Mouse (Mus musculus) heart, adult 9 months (tissue): Measurements from ENCODE around the gene Gm45716.

ENCODE experiments used
- DNase-seq, 2 experiments: peaks; one replicate each; pipeline ENCODE4 v3.0.0; 2022; ENCODE audit warnings: low spot score in 2 of 2

Gene Gm45716

GRCm38 (mm10) chr11:90187441-90187840, at the start of gene Gm45716:
Gm45716 (plus strand) TSS chr11:90187683.
- no peak for DNase-seq

DNA sequence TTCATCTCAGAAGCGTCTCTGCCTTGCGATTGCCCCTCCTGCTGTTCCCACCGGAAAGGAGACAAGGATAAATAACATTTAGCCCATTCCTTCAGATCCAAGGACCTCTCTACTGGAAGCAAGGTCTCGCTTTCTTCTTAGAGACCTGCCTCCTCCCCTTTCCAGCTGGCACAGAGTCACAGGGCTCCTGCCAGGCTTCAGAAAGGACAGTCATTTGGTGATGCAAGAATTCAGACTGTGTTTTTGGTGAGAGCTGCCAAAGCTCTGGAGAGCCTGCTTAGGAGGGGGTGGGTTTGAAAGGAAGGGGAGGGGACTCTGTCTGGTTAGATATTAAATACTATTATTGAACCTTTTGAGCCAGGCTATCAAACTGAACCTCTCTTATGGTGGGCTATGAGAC, 45.1 kb upstream of the Gm45716 start:
- DNase-seq, result peak; percentile 74 to 91

DNA sequence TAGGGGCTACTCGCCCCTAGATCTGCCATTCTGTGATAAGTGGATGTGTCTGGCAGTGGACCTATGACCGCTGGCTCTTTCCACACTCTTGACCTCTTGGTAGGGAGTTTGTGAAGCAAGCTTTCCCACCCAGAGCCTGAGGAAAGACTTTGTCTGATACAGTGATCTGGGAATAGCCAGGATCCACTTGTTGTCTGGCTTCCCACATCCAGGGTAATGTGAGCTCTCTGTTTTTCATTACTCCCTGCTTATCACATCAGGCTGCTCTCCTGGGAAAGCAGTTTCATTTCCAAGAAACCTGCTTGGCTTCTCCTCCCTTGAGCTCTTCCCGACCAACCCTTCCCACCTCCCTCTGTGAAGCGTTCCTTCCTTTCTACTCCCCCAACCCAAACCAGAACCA, 44.5 kb upstream of the Gm45716 start:
- peak; percentile 64 to 67 for DNase-seq

GRCm38 (mm10) chr11:90146086-90146860, 41.2 kb upstream of the Gm45716 start:
- DNase-seq, result peak in 1 of 2 experiments; percentile 57

GRCm38 (mm10) chr11:90155066-90155465, 32.4 kb upstream of the Gm45716 start:
- no peak for DNase-seq

- DNase-seq, result no peak
Observed at GRCm38 (mm10) chr11:90155466-90155865, 32.0 kb upstream of the Gm45716 start.

- no peak for DNase-seq
Observed at GRCm38 (mm10) chr11:90167771-90168170, 19.7 kb upstream of the Gm45716 start.

- DNase-seq, result no peak
Observed at GRCm38 (mm10) chr11:90168338-90169065, 19.0 kb upstream of the Gm45716 start.

- peak in 1 of 2 experiments; percentile 16 for DNase-seq
Observed at GRCm38 (mm10) chr11:90169200-90170013, 18.1 kb upstream of the Gm45716 start.

- peak in 1 of 2 experiments; percentile 47 for DNase-seq
Observed at GRCm38 (mm10) chr11:90170014-90170320, 17.5 kb upstream of the Gm45716 start.

GRCm38 (mm10) chr11:90172331-90172730, 15.2 kb upstream of the Gm45716 start:
- DNase-seq, result no peak

DNA sequence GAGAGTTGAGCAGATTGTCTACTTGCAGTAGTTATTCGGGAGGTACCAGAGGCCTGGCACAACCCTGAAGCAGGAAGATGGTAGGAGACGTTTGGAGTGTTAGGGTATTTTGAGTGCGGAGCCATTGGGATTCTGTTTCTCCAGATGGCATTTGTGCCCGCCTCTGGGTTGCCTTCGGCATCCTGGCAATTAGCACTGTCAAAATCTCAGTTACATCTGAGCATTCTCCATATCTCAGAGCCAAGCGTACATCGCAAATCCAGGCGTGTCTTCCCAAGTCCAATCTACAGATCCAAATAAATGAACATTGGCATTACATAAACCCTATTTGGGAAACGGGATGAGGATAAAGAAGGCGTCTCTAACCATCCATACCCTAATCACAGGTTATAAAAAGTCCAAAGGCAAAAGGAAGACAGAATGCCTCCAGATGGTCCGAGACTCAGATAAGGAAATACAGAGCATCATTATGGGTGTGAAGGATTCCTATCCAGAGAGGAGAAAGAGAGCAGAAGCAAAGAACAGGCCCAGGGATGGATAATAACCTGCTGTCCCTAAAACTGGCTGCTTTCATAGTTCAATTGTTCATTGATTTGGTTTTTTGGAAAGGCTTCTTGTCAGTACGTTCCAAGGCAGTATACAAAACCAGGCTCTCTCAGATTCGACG, 11.7 kb upstream of the Gm45716 start:
- DNase-seq, result no peak

GRCm38 (mm10) chr11:90177389-90177788, 10.1 kb upstream of the Gm45716 start:
- no peak for DNase-seq

DNA sequence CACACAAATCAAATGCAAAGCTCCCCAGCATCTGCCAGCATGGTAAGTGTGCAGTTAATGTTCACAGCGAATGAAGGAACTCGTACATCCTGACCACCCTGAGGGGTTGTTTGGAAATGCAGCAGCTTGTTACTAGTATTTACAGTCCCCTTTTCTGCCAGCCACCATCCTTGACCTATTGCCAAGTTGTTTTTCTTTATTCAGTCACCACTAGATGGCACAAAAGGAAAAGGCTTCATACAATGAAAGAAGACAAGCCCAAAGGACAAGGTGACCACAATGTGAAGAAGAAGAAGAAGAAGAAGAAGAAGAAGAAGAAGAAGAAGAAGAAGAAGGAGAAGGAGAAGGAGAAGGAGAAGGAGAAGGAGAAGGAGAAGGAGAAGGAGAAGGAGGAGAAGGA, 4.1 kb upstream of the Gm45716 start:
- DNase-seq, result peak; percentile 34 to 52

- DNase-seq, result peak; percentile 41 to 65
Observed at GRCm38 (mm10) chr11:90184756-90185155, 2.7 kb upstream of the Gm45716 start.

DNA sequence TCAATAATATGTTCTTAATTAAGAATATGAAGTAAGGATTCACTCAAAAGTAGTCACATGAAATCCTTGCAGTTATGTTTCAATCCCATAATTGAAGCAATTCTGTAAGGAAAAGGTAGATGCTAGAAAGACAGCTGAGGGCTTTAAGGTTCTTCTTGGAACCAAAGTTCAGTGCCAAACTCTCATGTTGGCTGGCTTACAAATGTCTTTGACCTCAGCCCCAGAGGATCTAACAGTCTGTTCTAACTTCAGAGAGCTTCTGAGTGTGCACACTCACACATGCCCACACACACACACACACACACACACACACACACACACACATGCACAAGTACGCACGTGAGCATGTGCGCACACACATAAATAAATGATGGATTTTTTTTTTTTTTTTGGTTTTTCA, 2.7 kb downstream of the Gm45716 start:
- no peak for DNase-seq

GRCm38 (mm10) chr11:90194946-90195345, 7.5 kb downstream of the Gm45716 start:
- no peak for DNase-seq

DNA sequence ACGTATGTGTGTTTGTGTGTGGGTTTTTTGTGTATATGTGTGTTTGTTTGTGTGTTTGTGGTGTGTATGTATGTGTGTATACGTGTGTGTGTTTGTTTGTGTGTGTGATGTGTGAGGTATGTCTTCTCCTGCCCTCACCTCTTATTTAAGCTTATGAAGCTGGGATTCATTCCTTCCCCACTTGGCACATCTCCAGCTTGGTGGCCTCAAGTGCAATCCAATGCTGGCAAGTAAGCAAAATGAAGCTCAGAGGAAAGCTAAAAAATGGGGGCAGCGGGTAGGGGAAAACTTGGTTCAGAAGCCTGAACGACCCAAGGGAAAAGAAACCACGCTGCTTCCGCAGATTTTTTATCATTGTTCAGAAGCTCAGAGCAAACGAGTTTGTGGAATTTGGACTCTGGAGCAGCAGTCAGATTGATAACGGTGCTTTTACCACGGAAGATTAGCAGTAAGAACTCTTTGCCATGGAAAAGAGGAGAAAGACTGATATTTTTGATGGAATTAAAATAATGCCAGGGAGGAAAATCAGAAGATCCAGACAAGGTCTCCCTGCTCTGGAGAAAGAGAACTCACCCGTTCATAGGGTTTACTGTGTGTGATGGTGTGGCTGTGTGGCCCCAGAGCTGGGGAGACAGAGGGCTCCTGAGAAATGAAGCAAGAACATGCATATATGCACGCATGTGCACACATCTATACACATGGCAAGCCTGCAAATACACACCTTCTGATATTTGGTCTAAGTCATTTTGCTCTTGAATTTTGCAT, 8.5 kb downstream of the Gm45716 start:
- DNase-seq, result no peak

- no peak for DNase-seq
Observed at GRCm38 (mm10) chr11:90196521-90197215, 9.2 kb downstream of the Gm45716 start.

DNA sequence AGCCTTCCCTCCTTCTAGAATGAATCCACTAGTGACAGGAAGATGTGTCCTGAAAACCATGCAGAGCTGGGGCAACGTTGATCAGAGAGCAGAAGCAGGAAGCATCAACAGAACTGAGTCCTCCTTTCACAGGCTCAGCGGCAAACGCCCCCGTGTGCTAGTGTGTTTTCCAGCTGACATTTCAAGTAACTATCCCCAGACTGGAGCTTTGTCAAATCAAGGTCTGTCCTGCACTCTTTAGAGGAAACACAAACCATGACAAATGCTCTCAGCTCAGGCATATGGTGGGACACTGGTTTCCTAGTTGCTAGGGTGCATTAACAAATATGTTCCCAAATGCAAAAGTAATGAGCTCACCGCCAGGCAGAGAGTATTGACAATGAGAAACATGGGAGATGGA, 10.6 kb downstream of the Gm45716 start:
- no peak for DNase-seq
